Mouse (Mus musculus) CH12.LX (cell line): ENCODE data around the gene Dhx37.

Experiments used
- CTCF ChIP-seq, 2 experiments: IDR thresholded peaks in 1 of 2; conservative IDR thresholded peaks in 1 of 2; 2 replicates each; pipeline ENCODE4 v1.5.1; 2011 to 2012; ENCODE audit warnings: low read depth in 2 of 2, low read length in 2 of 2, improper control_type of control experiment in 1 of 2, inconsistent platforms in 1 of 2, mild to moderate bottlenecking in 1 of 2, moderate library complexity in 1 of 2
- EP300 ChIP-seq: IDR thresholded peaks from 2 replicates; pipeline ENCODE4 v1.6.1; 2011; ENCODE audit warnings: low read length, improper control_type of control experiment
- JUND ChIP-seq: conservative IDR thresholded peaks from 2 replicates; pipeline ENCODE4 v1.6.1; 2011; ENCODE audit warnings: low read depth, low read length, improper control_type of control experiment

- TF ChIP-seq EP300: 0 out of 2 replicates have a peak, but pooled peaks have one; percentile 29
- TF ChIP-seq JUND: no peak
- TF ChIP-seq CTCF (conservative IDR thresholded peaks at IDR 0.05 in 1 of 2, IDR thresholded peaks at IDR 0.05 in 1 of 2; ENCODE audit: low read depth in 2 of 2, low read length in 2 of 2): no peak
Measured at GRCm38 (mm10) chr5:125442136-125442995, 8.4 kb upstream of the Dhx37 start.
